Mouse (Mus musculus) olfactory bulb, adult 2 months (tissue): ENCODE measurements around the gene Zfp160.

ENCODE experiments used
- CTCF ChIP-seq: fragments of 200-500 bp; IDR thresholded peaks from 2 replicates; pipeline ENCODE4 v1.5.1; 2012; ENCODE audit warnings: low read depth, mild to moderate bottlenecking, low read length, moderate library complexity; ENCODE audit not compliant: insufficient read depth
- POLR2A ChIP-seq: fragments of 200-500 bp; IDR thresholded peaks from 2 replicates; pipeline ENCODE4 v1.6.1; 2012; ENCODE audit warnings: mild to moderate bottlenecking, low read depth, low read length, moderate library complexity; ENCODE audit not compliant: insufficient read depth

- TF ChIP-seq CTCF (no peak), POLR2A (no peak)
Observed at GRCm38 (mm10) chr17:20965421-20965820, 43.3 kb upstream of the Zfp160 start.
